Mouse (Mus musculus) hindbrain, embryonic 15.5 days (tissue): ENCODE data around the gene Dnaja4. TPM values are rescaled to one million over a fixed set of nuclear protein-coding genes. Genes with fewer than 3 reads are reported as not detected.

Experiments used
- ATAC-seq: fragments of 200-750 bp; cut with Nextera tagmentation; 2 replicates; pipeline ENCODE4 v1.8.0; 2017; ENCODE audit warnings: low read depth, moderate number of reproducible peaks, moderate TSS enrichment; ENCODE audit not compliant: low FRiP score
- H3K27ac ChIP-seq: fragments of 300-500 bp; sonication (generic); replicated peaks from 2 replicates; pipeline ENCODE4 v1.5.1; 2015; ENCODE audit warnings: mild to moderate bottlenecking, inconsistent platforms
- H3K27me3 ChIP-seq: fragments of 300-500 bp; sonication (generic); 2 replicates; pipeline ENCODE4 v1.6.1; 2015; ENCODE audit warnings: control low read depth, inconsistent platforms
- H3K36me3 ChIP-seq: fragments of 300-500 bp; sonication (generic); 2 replicates; pipeline ENCODE4 v1.6.1; 2015; ENCODE audit warnings: control low read depth, inconsistent platforms
- H3K4me1 ChIP-seq: fragments of 300-500 bp; sonication (generic); replicated peaks from 2 replicates; pipeline ENCODE4 v1.6.1; 2015; ENCODE audit warnings: control low read depth, inconsistent platforms
- H3K4me2 ChIP-seq: fragments of 300-500 bp; sonication (generic); 2 replicates; pipeline ENCODE4 v1.6.1; 2015; ENCODE audit warnings: moderate library complexity, mild to moderate bottlenecking, inconsistent platforms
- H3K4me3 ChIP-seq: fragments of 300-500 bp; sonication (generic); 2 replicates; pipeline ENCODE4 v1.5.1; 2015; ENCODE audit warnings: mild to moderate bottlenecking, inconsistent platforms
- H3K9ac ChIP-seq: fragments of 300-500 bp; sonication (generic); 2 replicates; pipeline ENCODE4 v1.6.1; 2015; ENCODE audit warnings: inconsistent platforms
- H3K9me3 ChIP-seq: fragments of 300-500 bp; sonication (generic); 2 replicates; pipeline ENCODE4 v1.6.1; 2016; ENCODE audit warnings: control low read depth, inconsistent platforms
- WGBS: fragments of 180-500 bp; shearing (Covaris S2); methylation state at CpG from one replicate; pipeline ENCODE4 v1.1.7; 2015; 5-methylcytosine and 5-hydroxymethylcytosine counted together
- polyA plus RNA-seq: library from polyadenylated mRNA; unstranded; fragments of >200 nt; fragmentation: Nextera tagmentation; extraction: Ambion mirVana; gene quantifications from 2 replicates; pipeline ENCODE4 v1.2.1, GENCODE M21; 2015

Gene Dnaja4
- polyA plus RNA-seq, 1 experiment from 2014 or later = 7.6 TPM

DNA sequence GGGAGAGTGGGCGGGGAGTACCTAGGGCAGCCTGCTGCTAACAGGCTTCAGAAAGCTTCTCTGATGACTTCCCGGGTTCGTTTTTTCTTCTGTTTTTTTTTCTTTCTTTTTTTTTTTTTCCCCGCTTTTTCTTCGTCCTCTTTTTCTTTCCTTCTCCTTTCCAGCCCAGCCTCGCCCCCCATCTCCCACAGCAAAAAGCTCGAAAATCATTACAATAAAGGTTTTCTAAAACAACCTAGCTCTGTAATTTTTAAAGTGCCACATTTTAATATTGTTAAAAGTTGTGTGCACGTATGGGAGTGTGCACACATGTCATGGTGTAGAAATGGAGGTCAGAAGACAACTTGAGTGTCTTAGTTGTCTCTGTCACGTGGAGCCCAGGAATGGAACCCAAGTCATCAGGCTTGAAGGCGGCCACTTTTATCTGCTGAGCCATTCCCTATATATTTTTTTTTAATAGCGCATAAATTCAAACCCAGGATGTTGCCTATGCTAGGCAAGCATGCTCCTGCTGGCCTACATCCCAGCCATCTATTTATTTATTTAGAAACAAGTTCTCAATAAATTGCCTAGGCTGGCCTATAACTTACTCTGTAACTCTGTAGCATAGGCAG is 36.1 kb downstream of the Dnaja4 start:
- Histone ChIP-seq H3K4me3 (peak overlapping the region; percentile 89), H3K9ac (peak overlapping the region; percentile 67), H3K4me1 (peaks cover 21% of the 10 kb centered on the region), H3K4me2 (peak overlapping the region; percentile 85), H3K27ac (peak overlapping the region; percentile 67; the same call in 1 of the 2 replicates), H3K9me3 (no peaks in the 10 kb centered on the region), H3K36me3 (peaks cover under 1% of the 10 kb centered on the region; the same call in 1 of the 2 replicates), H3K27me3 (no peaks in the 10 kb centered on the region)
- 23% methylated on average over 11 of the region's 11 CpGs for WGBS
- no peak for ATAC-seq

DNA sequence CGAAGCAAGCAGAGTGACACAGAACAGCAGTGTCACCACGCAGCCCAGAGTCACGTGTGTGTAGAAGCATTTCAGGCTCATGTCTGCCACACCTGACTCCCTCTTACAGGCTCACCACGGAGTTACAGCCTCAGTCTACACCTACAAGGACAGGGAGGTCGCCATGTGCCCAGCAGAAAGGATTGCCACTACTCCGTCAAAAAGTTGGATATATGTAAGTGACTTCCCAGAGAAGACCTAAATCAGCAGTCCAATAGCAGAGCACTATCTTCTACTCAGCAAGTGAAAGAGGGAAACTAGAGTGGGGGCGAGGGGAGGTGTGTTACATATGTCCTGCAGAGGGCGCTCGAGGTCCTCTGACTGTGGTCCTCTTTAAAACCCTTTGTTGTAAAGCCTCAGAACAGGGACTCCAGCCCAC is 37.6 kb downstream of the Dnaja4 start:
- H3K27me3 ChIP-seq = no peaks in the 10 kb centered on the region
- no peak overlapping the region for H3K4me3 ChIP-seq
- no peaks in the 10 kb centered on the region for H3K9me3 ChIP-seq
- ATAC-seq = no peak
- H3K4me1 ChIP-seq = peaks cover 21% of the 10 kb centered on the region
- H3K4me2 ChIP-seq = 0 out of 2 replicates have a peak overlapping the region, but pooled peaks have one; percentile 6
- WGBS = 22% methylated on average over 9 of the region's 9 CpGs
- no peak overlapping the region for H3K9ac ChIP-seq
- H3K27ac ChIP-seq = no peak overlapping the region
- H3K36me3 ChIP-seq = no peaks in the 10 kb centered on the region

DNA sequence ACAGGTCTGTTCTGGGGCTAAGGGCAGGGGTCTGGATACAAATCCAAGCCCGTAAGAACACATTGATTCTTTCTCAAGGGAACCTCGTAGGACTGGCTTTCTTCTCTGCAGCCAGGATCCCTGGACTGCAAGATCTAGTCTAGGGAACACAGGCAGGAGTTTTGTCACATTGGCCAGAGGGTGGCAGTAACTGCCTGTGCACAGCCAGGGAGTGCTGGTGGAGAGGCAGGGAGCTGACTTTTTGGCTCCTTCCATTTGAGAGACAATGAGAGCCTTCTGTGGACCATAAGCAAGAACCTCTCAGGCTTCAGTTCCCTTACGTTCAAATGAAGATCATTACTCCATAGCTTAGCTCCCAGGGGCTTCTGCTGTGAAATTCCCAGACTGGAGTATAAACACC is 39.7 kb downstream of the Dnaja4 start:
- Histone ChIP-seq H3K4me3 (no peak overlapping the region), H3K4me1 (peaks cover 13% of the 10 kb centered on the region), H3K27me3 (no peaks in the 10 kb centered on the region), H3K4me2 (no peak overlapping the region), H3K36me3 (no peaks in the 10 kb centered on the region), H3K27ac (no peak overlapping the region), H3K9ac (no peak overlapping the region), H3K9me3 (no peaks in the 10 kb centered on the region)
- 20% methylated on average over 3 of the region's 3 CpGs for WGBS
- ATAC-seq = peak; percentile 63; the same call in 1 of the 2 replicates

DNA sequence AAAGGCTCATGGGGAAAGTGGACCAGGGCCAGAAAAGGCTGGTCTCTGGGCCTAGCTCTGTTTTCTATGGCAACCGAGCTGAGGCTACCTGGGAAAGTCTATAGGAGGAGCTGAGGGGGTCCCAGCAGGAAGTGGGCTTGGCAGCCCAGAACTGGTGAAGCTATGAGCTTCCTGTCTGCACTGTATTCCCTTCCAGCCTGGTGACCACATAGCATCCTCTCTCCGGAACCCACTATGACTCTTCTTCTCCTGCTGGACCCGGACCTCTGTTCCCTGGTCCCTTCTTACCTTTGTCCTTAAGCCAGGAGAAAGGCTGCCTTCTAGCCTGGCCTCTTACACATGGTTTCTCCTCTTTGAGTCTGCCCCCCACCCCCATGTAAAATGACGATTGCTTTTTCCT is 45.2 kb downstream of the Dnaja4 start:
- ATAC-seq = no peak
- H3K4me3 ChIP-seq = no peak overlapping the region
- H3K36me3 ChIP-seq = no peaks in the 10 kb centered on the region
- H3K9me3 ChIP-seq = no peaks in the 10 kb centered on the region
- H3K4me2 ChIP-seq = no peak overlapping the region
- 82% methylated on average over 4 of the region's 4 CpGs for WGBS
- no peaks in the 10 kb centered on the region for H3K27me3 ChIP-seq
- no peak overlapping the region for H3K9ac ChIP-seq
- no peak overlapping the region for H3K27ac ChIP-seq
- 0 out of 2 replicates have a peak, but pooled peaks cover 8% of the 10 kb centered on the region for H3K4me1 ChIP-seq

DNA sequence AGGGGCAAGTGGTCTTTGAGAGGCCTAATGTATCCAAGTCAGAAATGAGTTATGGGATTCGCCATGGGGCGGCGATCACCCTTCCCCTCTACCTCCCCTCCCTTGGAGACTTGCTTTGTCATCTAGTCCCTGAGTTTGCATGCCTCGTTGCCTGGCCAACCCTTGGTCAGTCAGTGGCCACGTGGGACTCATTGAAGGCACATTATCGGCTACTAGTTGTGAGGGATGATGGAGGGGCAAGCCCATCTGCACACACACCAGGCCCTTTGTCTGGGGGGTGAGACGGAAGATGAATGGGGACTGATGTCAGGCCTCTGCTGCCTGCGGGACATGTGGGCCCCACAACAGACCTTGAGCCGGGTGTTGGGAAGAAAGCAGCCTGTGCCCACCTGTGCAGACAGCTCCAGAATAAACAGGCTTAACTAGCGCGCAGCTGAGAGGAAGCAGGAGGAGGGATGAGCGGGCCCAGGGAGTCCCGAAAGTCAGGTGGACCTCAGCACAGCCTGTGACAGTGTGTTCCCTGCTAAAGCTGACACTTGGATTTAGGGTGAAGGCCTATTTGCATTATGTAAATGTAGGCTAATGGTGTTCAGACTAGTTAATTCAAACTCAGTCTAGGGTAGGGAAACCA is 47.2 kb downstream of the Dnaja4 start:
- peak; percentile 45; the same call in 1 of the 2 replicates for ATAC-seq

DNA sequence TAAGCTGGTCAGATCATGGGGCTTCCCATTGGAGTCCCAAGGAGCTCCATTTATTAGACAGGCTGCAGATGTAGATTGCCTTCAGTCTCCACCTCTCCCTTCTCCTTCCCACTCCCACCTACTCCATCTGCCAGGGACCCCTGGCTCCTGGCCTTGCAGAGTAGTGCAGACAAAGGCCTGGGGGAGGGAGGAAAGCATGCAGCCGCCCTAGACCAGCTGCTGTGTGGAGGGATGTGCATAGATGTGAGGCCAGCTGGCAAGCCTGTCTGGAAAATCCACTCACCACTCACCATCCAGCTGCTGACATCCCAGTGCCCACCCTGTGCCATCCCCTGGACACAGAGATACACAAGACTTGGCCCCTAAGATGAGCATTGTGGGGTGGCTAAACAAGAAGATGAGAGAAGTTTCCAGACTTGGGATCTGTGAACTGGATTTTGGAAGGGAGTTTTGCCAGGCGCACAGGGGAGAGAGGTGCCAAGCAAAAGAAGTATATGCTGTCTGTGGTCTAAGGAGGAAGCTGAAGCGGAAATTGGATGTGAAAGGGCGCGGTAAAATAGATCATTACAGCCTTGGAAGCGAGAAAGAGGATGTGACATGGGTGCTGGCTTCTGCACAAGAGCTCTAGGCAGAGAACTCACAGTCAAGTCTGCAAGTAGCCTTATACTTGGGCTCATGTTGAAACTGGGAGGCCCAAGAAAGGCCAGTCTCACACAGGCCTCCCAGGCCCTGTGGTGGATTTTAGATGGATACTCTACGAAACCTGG is 51.7 kb downstream of the Dnaja4 start:
- H3K4me2 ChIP-seq = no peak overlapping the region
- no peak for ATAC-seq
- no peak overlapping the region for H3K27ac ChIP-seq
- peaks cover 23% of the 10 kb centered on the region for H3K4me1 ChIP-seq
- WGBS = 80% methylated on average over 7 of the region's 7 CpGs
- no peak overlapping the region for H3K9ac ChIP-seq
- H3K9me3 ChIP-seq = no peaks in the 10 kb centered on the region
- no peaks in the 10 kb centered on the region for H3K36me3 ChIP-seq
- no peak overlapping the region for H3K4me3 ChIP-seq
- H3K27me3 ChIP-seq = no peaks in the 10 kb centered on the region

More for the DNA sequence above, 47.2 kb downstream of the Dnaja4 start:
- Histone ChIP-seq H3K9me3 (no peaks in the 10 kb centered on the region), H3K9ac (no peak overlapping the region), H3K36me3 (no peaks in the 10 kb centered on the region), H3K4me2 (no peak overlapping the region), H3K4me1 (0 out of 2 replicates have a peak, but pooled peaks cover 8% of the 10 kb centered on the region), H3K27me3 (no peaks in the 10 kb centered on the region), H3K27ac (no peak overlapping the region), H3K4me3 (no peak overlapping the region)
- 20% methylated on average over 13 of the region's 13 CpGs for WGBS

DNA sequence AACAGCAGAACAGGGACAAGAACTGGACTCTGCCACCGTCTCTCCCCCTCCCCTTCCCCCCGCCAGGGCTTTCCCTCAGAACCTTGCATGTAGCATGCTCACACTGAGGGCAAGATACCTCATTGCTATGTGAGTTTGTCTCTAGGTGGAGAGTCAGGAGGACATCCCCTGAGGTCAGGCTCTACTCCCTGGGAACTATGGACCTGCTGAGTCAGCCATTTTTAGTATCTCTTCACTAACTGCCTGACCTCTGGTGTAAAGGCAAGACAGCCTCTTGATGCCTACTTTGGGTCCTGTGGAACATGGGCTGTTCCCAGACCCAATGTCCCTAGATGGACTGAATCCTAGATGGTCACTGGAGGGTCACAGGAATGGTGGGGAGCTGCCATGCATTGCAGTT is 53.0 kb downstream of the Dnaja4 start:
- H3K27me3 ChIP-seq = no peaks in the 10 kb centered on the region
- H3K4me2 ChIP-seq = no peak overlapping the region
- 82% methylated on average over 2 of the region's 2 CpGs for WGBS
- no peaks in the 10 kb centered on the region for H3K36me3 ChIP-seq
- H3K4me1 ChIP-seq = peaks cover 15% of the 10 kb centered on the region
- H3K9me3 ChIP-seq = no peaks in the 10 kb centered on the region
- H3K4me3 ChIP-seq = no peak overlapping the region
- no peak overlapping the region for H3K9ac ChIP-seq
- no peak overlapping the region for H3K27ac ChIP-seq
- no peak for ATAC-seq

DNA sequence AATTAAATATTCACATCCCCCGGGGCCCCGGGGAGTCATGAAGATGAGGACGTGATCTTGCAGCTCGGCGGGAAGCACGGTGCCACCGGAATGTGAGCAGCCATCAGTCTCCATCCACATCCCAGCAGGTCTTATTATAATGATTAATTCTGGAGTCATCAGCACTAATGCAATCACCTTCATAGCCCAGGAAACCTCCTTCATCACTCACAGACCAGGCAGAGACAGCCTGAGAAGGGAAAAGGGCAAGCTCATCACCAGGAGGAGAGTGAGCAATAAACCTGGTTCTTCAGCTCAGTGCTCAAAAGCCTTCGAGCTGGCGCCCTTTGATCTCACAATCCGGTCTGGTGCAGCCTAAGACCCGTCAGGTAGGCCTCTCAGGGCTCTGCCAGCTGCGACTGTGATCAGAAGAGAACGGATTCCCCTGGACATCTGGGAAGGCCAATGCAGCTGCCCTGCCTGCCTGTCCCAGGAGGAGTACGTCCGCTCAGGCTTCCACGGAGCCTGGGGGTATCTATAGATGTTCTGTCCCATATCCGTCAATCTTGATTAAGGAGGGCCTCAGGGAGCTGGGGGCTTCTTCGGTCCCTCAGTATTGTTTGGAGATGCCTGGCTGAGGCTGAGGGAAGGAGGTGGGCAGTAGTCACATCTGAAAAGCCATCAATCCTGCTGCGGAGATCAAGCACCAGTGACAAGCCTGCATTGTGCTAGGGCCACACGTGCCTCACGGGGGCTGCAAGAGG is 53.7 kb downstream of the Dnaja4 start:
- ATAC-seq = peak; percentile 76
- 0 out of 2 replicates have a peak overlapping the region, but pooled peaks have one; percentile 5 for H3K9ac ChIP-seq
- no peak overlapping the region for H3K4me2 ChIP-seq
- peak overlapping the region; percentile 72 for H3K27ac ChIP-seq
- H3K4me3 ChIP-seq = no peak overlapping the region
- no peaks in the 10 kb centered on the region for H3K9me3 ChIP-seq
- WGBS = 11% methylated on average over 21 of the region's 21 CpGs
- peaks cover 15% of the 10 kb centered on the region for H3K4me1 ChIP-seq
- no peaks in the 10 kb centered on the region for H3K36me3 ChIP-seq
- H3K27me3 ChIP-seq = no peaks in the 10 kb centered on the region

DNA sequence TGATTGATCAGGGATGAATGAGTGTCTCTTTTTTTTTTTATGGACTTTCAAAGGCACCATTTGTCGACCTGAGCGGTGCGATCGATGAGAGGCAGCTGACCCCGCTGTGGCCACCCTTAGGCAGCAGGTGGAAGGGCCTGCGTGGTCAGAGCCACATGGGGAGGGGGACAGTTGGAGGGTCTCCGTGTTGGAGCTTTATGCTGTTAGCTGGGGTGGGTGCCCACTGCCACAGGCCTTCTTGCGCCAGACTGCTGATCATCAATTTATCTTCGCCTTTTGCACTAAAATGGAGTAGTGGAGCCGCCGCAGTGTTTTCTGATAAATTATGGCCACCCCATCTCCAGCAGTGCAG is 54.2 kb downstream of the Dnaja4 start:
- Histone ChIP-seq H3K4me1 (peaks cover 15% of the 10 kb centered on the region), H3K4me2 (no peak overlapping the region), H3K36me3 (no peaks in the 10 kb centered on the region), H3K27ac (peak overlapping the region; percentile 72; the same call in 1 of the 2 replicates), H3K27me3 (no peaks in the 10 kb centered on the region), H3K4me3 (no peak overlapping the region), H3K9me3 (no peaks in the 10 kb centered on the region), H3K9ac (0 out of 2 replicates have a peak overlapping the region, but pooled peaks have one; percentile 5)
- WGBS = 35% methylated on average over 11 of the region's 11 CpGs
- no peak for ATAC-seq

DNA sequence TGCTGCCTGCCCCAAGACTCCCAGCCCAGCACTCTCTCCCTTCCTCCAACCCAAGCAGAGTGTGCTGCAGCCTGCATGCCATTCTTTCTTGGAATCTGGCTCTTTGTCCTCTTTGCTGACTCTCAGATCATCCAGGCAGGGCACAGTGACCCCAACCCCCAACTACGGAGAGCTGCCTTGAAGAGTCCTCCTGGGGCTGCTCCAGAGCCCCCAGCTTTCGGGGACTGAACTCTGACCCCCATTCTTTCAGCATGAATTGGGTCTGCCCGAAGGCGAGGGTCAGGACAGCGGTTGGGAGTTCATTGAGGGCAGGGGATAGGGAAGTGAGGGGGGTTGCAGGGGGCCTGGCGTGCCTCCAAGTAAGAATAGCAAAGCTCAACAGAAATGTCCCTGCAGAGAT is 60.9 kb downstream of the Dnaja4 start:
- Histone ChIP-seq H3K9ac (no peak overlapping the region), H3K27me3 (peaks cover 22% of the 10 kb centered on the region), H3K4me2 (no peak overlapping the region), H3K4me3 (no peak overlapping the region), H3K9me3 (no peaks in the 10 kb centered on the region), H3K36me3 (no peaks in the 10 kb centered on the region), H3K4me1 (peaks cover 4% of the 10 kb centered on the region), H3K27ac (no peak overlapping the region)
- ATAC-seq = no peak
- WGBS = 11% methylated on average over 6 of the region's 6 CpGs

DNA sequence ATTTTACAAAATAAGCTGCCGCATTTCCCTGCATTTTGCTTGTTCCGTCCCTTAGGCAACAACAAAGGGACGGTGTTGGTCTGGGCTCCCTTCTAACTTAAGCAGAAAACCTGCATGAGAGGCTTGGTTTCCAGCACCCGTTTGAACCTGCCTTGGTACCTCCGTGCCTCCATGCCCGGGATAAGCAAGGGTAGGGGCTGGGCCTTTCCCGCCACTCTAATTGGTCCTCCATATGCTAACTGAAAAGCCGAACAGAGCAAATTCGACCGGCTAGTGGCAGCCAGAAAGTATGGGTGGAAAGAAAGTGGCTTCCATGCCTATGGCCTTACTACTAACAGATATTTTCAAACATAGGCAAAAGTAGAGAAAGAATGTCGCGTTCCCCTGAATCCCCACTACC is 65.4 kb downstream of the Dnaja4 start:
- 25% methylated on average over 12 of the region's 12 CpGs for WGBS

More for the DNA sequence above, 65.4 kb downstream of the Dnaja4 start:
- no peaks in the 10 kb centered on the region for H3K36me3 ChIP-seq
- H3K4me1 ChIP-seq = peaks cover 25% of the 10 kb centered on the region
- peak overlapping the region; percentile 82 for H3K4me2 ChIP-seq
- H3K9ac ChIP-seq = no peak overlapping the region
- peaks cover 28% of the 10 kb centered on the region for H3K27me3 ChIP-seq
- no peaks in the 10 kb centered on the region for H3K9me3 ChIP-seq
- no peak for ATAC-seq
- no peak overlapping the region for H3K27ac ChIP-seq
- peak overlapping the region; percentile 44 for H3K4me3 ChIP-seq
